ENCODE assay signal across 13 mouse cellular contexts in the genomic region with DNA sequence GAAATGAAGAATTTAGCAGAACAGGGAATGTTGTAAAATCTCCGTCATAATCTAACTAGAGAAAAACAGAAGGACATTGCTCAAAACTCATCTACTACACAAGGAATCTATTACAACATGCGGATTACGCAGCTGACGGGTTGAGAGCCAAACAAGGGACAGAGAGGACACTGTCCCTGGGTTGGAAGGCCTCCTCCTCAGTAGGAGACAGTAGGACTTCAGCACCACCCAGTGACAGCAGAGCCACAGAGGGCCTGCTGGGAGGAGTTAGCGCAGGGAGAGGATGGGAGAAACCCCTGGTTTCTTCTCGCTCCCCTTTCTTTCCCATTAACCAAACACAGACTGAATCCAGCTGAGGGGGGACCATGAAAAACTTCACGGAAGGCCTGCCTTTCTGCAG. TPM values are rescaled to one million over a fixed set of nuclear protein-coding genes. Genes with fewer than 3 reads are reported as not detected.
DNase-seq lines count a peak whose midpoint lies in the region; ATAC-seq and TF ChIP-seq lines count a peak whose summit lies in the region.
"Had no signal": no experiment of that assay in that cellular context is flagged by ENCODE, and none has a peak within 500 bp of the region (broad histone marks: within the 10 kb centered on the region; RNA-seq: fewer than 3 reads in every experiment).

No protein-coding gene starts in this region.

- no peak; the same call in 1 of the 2 replicates for TF ChIP-seq CTCF in left cerebral cortex, adult 2 months (IDR thresholded peaks at IDR 0.05)
- TF ChIP-seq CTCF in MEL (IDR thresholded peaks at IDR 0.05 in 2 of 3, conservative IDR thresholded peaks at IDR 0.05 in 1 of 3; ENCODE audit: control insufficient read depth in 1 of 3, insufficient read depth in 1 of 3, low read depth in 2 of 3, low read length in 3 of 3, poor library complexity in 1 of 3, severe bottlenecking in 1 of 3): no peak; a peak in 1 of 6 replicates

- TF ChIP-seq RAD21 in MEL (IDR thresholded peaks at IDR 0.05; ENCODE audit: low read depth, low read length): peak; percentile 3

- H3K4me3 ChIP-seq in heart, embryonic 11.5 days (ENCODE audit: low read depth, low read length): no peak overlapping the region
- no peak overlapping the region for H3K4me3 ChIP-seq in left cerebral cortex, adult 2 months
- H3K4me3 ChIP-seq in MEL (ENCODE audit: control insufficient read depth in 1 of 2, insufficient read depth in 1 of 2, low read depth in 2 of 2, low read length in 2 of 2): no peak overlapping the region
- no peak overlapping the region for H3K4me3 ChIP-seq in liver, embryonic 16.5 days (ENCODE audit: low read depth, low read length)
- H3K4me3 ChIP-seq: embryonic facial prominence, embryonic 12.5 days; forebrain, embryonic 12.5 days had no signal

- intact Hi-C loops in left cerebral cortex, adult 2 months (cut with DNase I): loop anchor here (10.0 kb wide), 1 partner anchor 1747 kb away; the partner anchor contains the start of gene 1700056E22Rik
- intact Hi-C loops in left cerebral cortex, postnatal 14 days (cut with DNase I): no loop called here
- intact Hi-C loops in gastrocnemius, postnatal 14 days (cut with DNase I; ENCODE audit: low total_unique reads): no loop called here

- no peaks in the 10 kb centered on the region for H3K79me2 ChIP-seq in MEL (ENCODE audit: control insufficient read depth, insufficient read depth, low read length, poor library complexity)

- H3K27me3 ChIP-seq in heart, embryonic 11.5 days (ENCODE audit: control insufficient read depth, insufficient read depth, low read length): no peaks in the 10 kb centered on the region
- H3K27me3 ChIP-seq in MEL (ENCODE audit: control insufficient read depth in 1 of 2, insufficient read depth in 2 of 2, low read length in 2 of 2): no peaks in the 10 kb centered on the region
- no peaks in the 10 kb centered on the region for H3K27me3 ChIP-seq in liver, embryonic 16.5 days (ENCODE audit: control insufficient read depth, insufficient read depth, low read depth, low read length)
- H3K27me3 ChIP-seq: embryonic facial prominence, embryonic 12.5 days had no signal

- 61% methylated on average over 7 of the region's 7 CpGs for WGBS in heart, embryonic 11.5 days (ENCODE audit: insufficient replicate concordance)
- 53% methylated on average over 7 of the region's 7 CpGs for WGBS in liver, embryonic 16.5 days (ENCODE audit: insufficient replicate concordance)

- TF ChIP-seq EP300 in MEL (IDR thresholded peaks at IDR 0.05; ENCODE audit: low read depth in 1 of 2, low read length in 2 of 2): no peak

- H3K4me1 ChIP-seq in heart, embryonic 11.5 days (ENCODE audit: control insufficient read depth, insufficient read depth, low read length): no peaks in the 10 kb centered on the region
- peaks cover 2 to 5% of the 10 kb centered on the region in 2 experiments; a peak in 2 of 4 replicates for H3K4me1 ChIP-seq in MEL (ENCODE audit: control insufficient read depth in 1 of 2, insufficient read depth in 2 of 2, low read length in 2 of 2)
- peaks cover 15% of the 10 kb centered on the region for H3K4me1 ChIP-seq in liver, embryonic 16.5 days (ENCODE audit: control insufficient read depth, low read depth, low read length)

- no peaks in the 10 kb centered on the region for H3K9me3 ChIP-seq in heart, embryonic 11.5 days (replicated peaks; ENCODE audit: control insufficient read depth, low read length)
- no peaks in the 10 kb centered on the region for H3K9me3 ChIP-seq in MEL (replicated peaks; ENCODE audit: insufficient read depth, low read length)
- H3K9me3 ChIP-seq in liver, embryonic 16.5 days (replicated peaks; ENCODE audit: control insufficient read depth, low read length): no peaks in the 10 kb centered on the region; the same call in 1 of the 2 replicates
- H3K9me3 ChIP-seq: embryonic facial prominence, embryonic 12.5 days; forebrain, embryonic 12.5 days had no signal

- DNase-seq in heart, adult 11 months: peak; percentile 90
- no peak for DNase-seq in left cerebral cortex, adult 2 months (ENCODE audit: extremely low spot score in 1 of 2, low spot score in 2 of 2)
- DNase-seq in left cerebral cortex, postnatal 14 days (ENCODE audit: low spot score in 2 of 2): no peak
- DNase-seq in MEL (ENCODE audit: low read depth, low spot score): no peak
- no peak for DNase-seq in spleen, postnatal 36 days (ENCODE audit: low spot score in 2 of 2)
- DNase-seq in gastrocnemius, postnatal 14 days: no peak
- DNase-seq: cerebellum, adult 11 months; gastrocnemius, postnatal 36 days had no signal

- no peak overlapping the region for H3K9ac ChIP-seq in heart, embryonic 11.5 days (ENCODE audit: low read depth, low read length)
- no peak overlapping the region for H3K9ac ChIP-seq in MEL (ENCODE audit: control insufficient read depth, low read depth, low read length, poor library complexity, severe bottlenecking)
- H3K9ac ChIP-seq in liver, embryonic 16.5 days (ENCODE audit: low read depth, low read length): no peak overlapping the region
- H3K9ac ChIP-seq: embryonic facial prominence, embryonic 12.5 days; forebrain, embryonic 12.5 days; hindbrain, embryonic 14.5 days had no signal

- H3K4me2 ChIP-seq in heart, embryonic 11.5 days: no peak overlapping the region
- H3K4me2 ChIP-seq in liver, embryonic 16.5 days (ENCODE audit: low read depth, low read length): no peak overlapping the region
- H3K4me2 ChIP-seq: embryonic facial prominence, embryonic 12.5 days; forebrain, embryonic 12.5 days; hindbrain, embryonic 14.5 days had no signal

- no peak for ATAC-seq in heart, embryonic 11.5 days (replicated peaks; ENCODE audit: insufficient number of reproducible peaks, low FRiP score, low TSS enrichment)
- peak; percentile 43; the same call in 1 of the 2 replicates for ATAC-seq in liver, embryonic 16.5 days (ENCODE audit: low read depth)

- no peak overlapping the region for H3K27ac ChIP-seq in heart, embryonic 11.5 days (ENCODE audit: low read depth, low read length)
- H3K27ac ChIP-seq in left cerebral cortex, adult 2 months: peak overlapping the region; percentile 24; the same call in 1 of the 2 replicates
- no peak overlapping the region for H3K27ac ChIP-seq in MEL (ENCODE audit: control insufficient read depth, low read depth, low read length)
- no peak overlapping the region for H3K27ac ChIP-seq in liver, embryonic 16.5 days (ENCODE audit: low read length)
- H3K27ac ChIP-seq: embryonic facial prominence, embryonic 12.5 days; forebrain, embryonic 12.5 days; hindbrain, embryonic 14.5 days had no signal

- TF ChIP-seq POLR2A in MEL (IDR thresholded peaks at IDR 0.05; ENCODE audit: control insufficient read depth in 1 of 2, insufficient read depth in 1 of 2, low read depth in 1 of 2, low read length in 2 of 2, poor library complexity in 1 of 2): no peak

- no peaks in the 10 kb centered on the region for H3K36me3 ChIP-seq in heart, embryonic 11.5 days (ENCODE audit: control insufficient read depth, insufficient read depth, low read length)
- peaks cover 0 to 5% of the 10 kb centered on the region in 2 experiments; a peak in 1 of 4 replicates for H3K36me3 ChIP-seq in MEL (ENCODE audit: control insufficient read depth in 1 of 2, insufficient read depth in 2 of 2, low read length in 2 of 2)
- no peaks in the 10 kb centered on the region for H3K36me3 ChIP-seq in liver, embryonic 16.5 days (ENCODE audit: control insufficient read depth, insufficient read depth)
- H3K36me3 ChIP-seq: embryonic facial prominence, embryonic 12.5 days; forebrain, embryonic 12.5 days had no signal

TF ChIP-seq in MEL, 35 proteins besides CTCF, POLR2A, EP300 and RAD21:
- TF ChIP-seq SIN3A (IDR thresholded peaks at IDR 0.05; ENCODE audit: low read length) (no peak), UBTF (IDR thresholded peaks at IDR 0.05; ENCODE audit: borderline replicate concordance, insufficient read depth, low read depth, low read length) (no peak), NRF1 (IDR thresholded peaks at IDR 0.05; ENCODE audit: insufficient read depth, low read depth, low read length, poor library complexity, severe bottlenecking) (no peak)
TF ChIP-seq in MEL: peak in this region for 0.

RNA-seq across cellular contexts. Expression of gene Degs1, which starts 5.2 kb away (rescaled TPM):
- polyA plus RNA-seq in heart, embryonic 11.5 days (2014; fragmentation: Nextera tagmentation; extraction: Ambion mirVana): 157 and 171 TPM in 2 replicates
- 10 to 100 TPM; 58.8 to 62.4 TPM for total RNA-seq in left cerebral cortex, adult 2 months (2021)
- 10 to 100 TPM; 68.5 to 75.1 TPM for total RNA-seq in left cerebral cortex, postnatal 14 days (2021)
- 40.3 and 46.3 TPM in 2 replicates for total RNA-seq in MEL (2012; rRNA removed)
- polyA plus RNA-seq in MEL (2012; ENCODE audit: insufficient read depth in 1 of 2, insufficient read length in 2 of 2, low read depth in 1 of 2, low replicate concordance in 2 of 2, missing spikeins in 1 of 2): 10 to 100 TPM in 1 of 2 experiments, not detected in 1; 54.3 TPM
- 72.2 and 75.1 TPM in 2 replicates for polyA plus RNA-seq in liver, embryonic 16.5 days (2015; fragmentation: Nextera tagmentation; extraction: Ambion mirVana)
- 10 to 100 TPM; 27.6 to 31.7 TPM for total RNA-seq in gastrocnemius, postnatal 14 days (2021)

RNA-seq across cellular contexts. Expression of gene Fbxo28, which starts 53.6 kb away (rescaled TPM):
- 16.0 and 18.3 TPM in 2 replicates for polyA plus RNA-seq in heart, embryonic 11.5 days (2014; fragmentation: Nextera tagmentation; extraction: Ambion mirVana)
- 10 to 100 TPM; 53.2 to 55.4 TPM for total RNA-seq in left cerebral cortex, adult 2 months (2021)
- total RNA-seq in left cerebral cortex, postnatal 14 days (2021): 10 to 100 TPM; 46.9 to 47.5 TPM
- total RNA-seq in MEL (2012; rRNA removed): 13.3 and 16.3 TPM in 2 replicates
- 10 to 100 TPM; 17.2 to 72.5 TPM for polyA plus RNA-seq in MEL (2012; ENCODE audit: insufficient read depth in 1 of 2, insufficient read length in 2 of 2, low read depth in 1 of 2, low replicate concordance in 2 of 2, missing spikeins in 1 of 2)
- 4.1 and 5.1 TPM in 2 replicates for polyA plus RNA-seq in liver, embryonic 16.5 days (2015; fragmentation: Nextera tagmentation; extraction: Ambion mirVana)
- 10 to 100 TPM; 19.2 to 19.4 TPM for total RNA-seq in gastrocnemius, postnatal 14 days (2021)
